ENCODE assay signal across 22 mouse cellular contexts in genomic region chr1:164780851-164781510, GRCm38 (mm10). TPM values are rescaled to one million over a fixed set of nuclear protein-coding genes. Genes with fewer than 3 reads are reported as not detected.
A peak's percentile ranks its signal among the peaks of the same experiment; 100 is the strongest.
DNase-seq lines count a peak whose midpoint lies in the region; ATAC-seq and TF ChIP-seq lines count a peak whose summit lies in the region.
"Had no signal": no experiment of that assay in that cellular context is flagged by ENCODE, and none has a peak within 500 bp of the region (broad histone marks: within the 10 kb centered on the region; RNA-seq: fewer than 3 reads in every experiment).

No protein-coding gene starts in this region.

- 61% methylated on average over 7 of the region's 7 CpGs for WGBS in forebrain, embryonic 10.5 days
- 59% methylated on average over 7 of the region's 7 CpGs for WGBS in forebrain, embryonic 12.5 days
- 35% methylated on average over 7 of the region's 7 CpGs for WGBS in heart, embryonic 13.5 days

- peaks cover 13% of the 10 kb centered on the region for H3K4me1 ChIP-seq in forebrain, embryonic 10.5 days
- H3K4me1 ChIP-seq in forebrain, embryonic 12.5 days: peaks cover 10% of the 10 kb centered on the region
- H3K4me1 ChIP-seq in heart, embryonic 13.5 days: peaks cover 21% of the 10 kb centered on the region
- H3K4me1 ChIP-seq: kidney, embryonic 15.5 days; megakaryocyte, embryonic 14.5 days had no signal

- ATAC-seq in forebrain, embryonic 12.5 days (ENCODE audit: low FRiP score): no peak
- ATAC-seq in heart, embryonic 13.5 days (ENCODE audit: extremely low read depth, insufficient number of reproducible peaks, low FRiP score, low TSS enrichment): no peak
- no peak for ATAC-seq in Patski
- ATAC-seq in inflammation-experienced regulatory T-cells, adult 6 months: no peak
- ATAC-seq: forebrain, embryonic 16.5 days; intestine, postnatal 0 days had no signal

- in situ Hi-C loops in Patski (cut with MboI; ENCODE audit: low pct_unique_long_range_greater_than_20kb): no loop called here

- no peaks in the 10 kb centered on the region for H3K27me3 ChIP-seq in forebrain, embryonic 10.5 days (ENCODE audit: poor library complexity, severe bottlenecking)
- H3K27me3 ChIP-seq in forebrain, embryonic 12.5 days: no peaks in the 10 kb centered on the region
- no peaks in the 10 kb centered on the region for H3K27me3 ChIP-seq in heart, embryonic 13.5 days (replicated peaks)
- H3K27me3 ChIP-seq in Patski: no peaks in the 10 kb centered on the region
- H3K27me3 ChIP-seq: hindbrain, embryonic 15.5 days; kidney, embryonic 15.5 days had no signal

- POLR2A ChIA-PET in Patski (lab: Charles Lee): no interaction called here

- H3K27ac ChIP-seq in forebrain, embryonic 10.5 days: peak overlapping the region; percentile 44; the same call in 1 of the 2 replicates
- H3K27ac ChIP-seq in forebrain, embryonic 12.5 days: no peak overlapping the region
- peak overlapping the region; percentile 61 for H3K27ac ChIP-seq in heart, embryonic 13.5 days (replicated peaks)
- H3K27ac ChIP-seq in left cerebral cortex, adult 2 months: peak overlapping the region; percentile 76
- H3K27ac ChIP-seq: gastrocnemius, adult 2 months; hindbrain, embryonic 15.5 days; kidney, embryonic 15.5 days had no signal

- H3K36me3 ChIP-seq in forebrain, embryonic 10.5 days (replicated peaks): no peaks in the 10 kb centered on the region
- no peaks in the 10 kb centered on the region for H3K36me3 ChIP-seq in forebrain, embryonic 12.5 days (replicated peaks)
- H3K36me3 ChIP-seq in heart, embryonic 13.5 days: no peaks in the 10 kb centered on the region
- H3K36me3 ChIP-seq: G1E; hindbrain, embryonic 15.5 days; kidney, embryonic 15.5 days had no signal

- no peak overlapping the region for H3K4me3 ChIP-seq in forebrain, embryonic 10.5 days
- no peak overlapping the region for H3K4me3 ChIP-seq in forebrain, embryonic 12.5 days (replicated peaks)
- H3K4me3 ChIP-seq in heart, embryonic 13.5 days: no peak overlapping the region
- no peak overlapping the region for H3K4me3 ChIP-seq in left cerebral cortex, adult 2 months
- H3K4me3 ChIP-seq: erythroblast, embryonic 14.5 days; gastrocnemius, adult 2 months; hindbrain, embryonic 15.5 days; kidney, embryonic 15.5 days had no signal

- intact Hi-C loops in heart, postnatal 14 days (cut with DNase I): no loop called here
- intact Hi-C loops in left cerebral cortex, adult 2 months (cut with DNase I): loop anchor here (2.0 to 10.0 kb wide), 2 partner anchors 92 to 344 kb away; no protein-coding TSS in a partner anchor
- intact Hi-C loops in left cerebral cortex, postnatal 14 days (cut with DNase I): loop anchor here (10.0 kb wide), 1 partner anchor 114 kb away; no protein-coding TSS in a partner anchor

- no peak overlapping the region for H3K4me2 ChIP-seq in forebrain, embryonic 12.5 days
- H3K4me2 ChIP-seq in heart, embryonic 13.5 days: no peak overlapping the region
- H3K4me2 ChIP-seq: hindbrain, embryonic 15.5 days; kidney, embryonic 15.5 days; liver, embryonic 11.5 days had no signal

- H3K9me3 ChIP-seq in forebrain, embryonic 10.5 days: no peaks in the 10 kb centered on the region
- H3K9me3 ChIP-seq in forebrain, embryonic 12.5 days: no peaks in the 10 kb centered on the region
- H3K9me3 ChIP-seq in heart, embryonic 13.5 days: no peaks in the 10 kb centered on the region
- H3K9me3 ChIP-seq: hindbrain, embryonic 15.5 days; kidney, embryonic 15.5 days had no signal

- no peak for TF ChIP-seq CTCF in left cerebral cortex, adult 2 months (IDR thresholded peaks at IDR 0.05)
- no peak for TF ChIP-seq CTCF in Patski (IDR thresholded peaks at IDR 0.05)

- no peak overlapping the region for H3K9ac ChIP-seq in forebrain, embryonic 12.5 days
- H3K9ac ChIP-seq in heart, embryonic 13.5 days: peak overlapping the region; percentile 50; the same call in 1 of the 2 replicates
- H3K9ac ChIP-seq: hindbrain, embryonic 15.5 days; kidney, embryonic 15.5 days had no signal

- CTCF ChIA-PET in Patski (lab: Charles Lee): interaction anchor here (1.1 kb wide), 1 partner anchor 14 kb away, joined by 3 read pairs; no protein-coding TSS in a partner anchor

- DNase-seq in forebrain, embryonic 10.5 days (ENCODE audit: extremely low spot score, low spot score): no peak
- DNase-seq in heart, postnatal 14 days: no peak
- DNase-seq in left cerebral cortex, adult 2 months (ENCODE audit: extremely low spot score in 1 of 2, low spot score in 2 of 2): no peak
- DNase-seq in left cerebral cortex, postnatal 14 days (ENCODE audit: low spot score in 2 of 2): no peak
- peak; percentile 15 for DNase-seq in Patski (ENCODE audit: low read depth, low spot score)
- DNase-seq: cerebellum, adult 9-11 months; gastrocnemius, adult 2 months; kidney, postnatal 4 days; lung, adult 18-20 months; thymus, postnatal 14 days had no signal

RNA-seq across cellular contexts. Expression of gene Dpt, which starts 15.5 kb away (rescaled TPM):
- polyA plus RNA-seq in forebrain, embryonic 10.5 days (2016; fragmentation: Nextera tagmentation; extraction: Ambion mirVana): not detected in 2 replicates
- polyA plus RNA-seq in forebrain, embryonic 12.5 days (2016; fragmentation: Nextera tagmentation; extraction: Ambion mirVana): not detected in 2 replicates
- 8.4 and 9.4 TPM in 2 replicates for polyA plus RNA-seq in heart, embryonic 13.5 days (2015; fragmentation: Nextera tagmentation; extraction: Ambion mirVana)
- total RNA-seq in heart, postnatal 14 days (2021): 100 to 1,000 TPM; 149 to 156 TPM
- total RNA-seq in left cerebral cortex, adult 2 months (2021): under 1 TPM in 1 of 2 experiments, not detected in 1; 0.38 TPM
- total RNA-seq in left cerebral cortex, postnatal 14 days (2021): under 1 TPM; 0.57 to 0.72 TPM
- 0.04 TPM for polyA plus RNA-seq in Patski (2021)
- polyA plus RNA-seq in inflammation-experienced regulatory T-cells, adult 6 months (2017; shearing (Covaris generic)): under 1 TPM in 2 of 3 experiments, not detected in 1; 0.19 to 0.45 TPM
- total RNA-seq: G1E had no signal
- polyA plus RNA-seq: forebrain, embryonic 16.5 days; G1E; liver, embryonic 11.5 days; neural tube, embryonic 14.5 days had no signal
